Mouse (Mus musculus): ENCODE measurements around the gene Coro6.

GRCm38 (mm10) chr11:77500361-77501325, 38.4 kb downstream of the Coro6 start:
- TF ChIP-seq POLR2A (IDR thresholded peaks at IDR 0.05; ENCODE audit: control insufficient read depth, low read depth, low read length): no peak; the same call in 1 of the 2 replicates
- TF ChIP-seq CTCF (IDR thresholded peaks at IDR 0.05; ENCODE audit: control insufficient read depth, insufficient read depth, insufficient replicate concordance, low read depth, low read length): no peak

All from testis, adult 2 months (tissue).